Mouse (Mus musculus): ENCODE data around the gene B430306N03Rik. TPM values are rescaled to one million over a fixed set of nuclear protein-coding genes. Genes with fewer than 3 reads are reported as not detected.
A peak's percentile ranks its signal among the peaks of the same experiment; 100 is the strongest.

Gene B430306N03Rik
- polyA plus RNA-seq, 1 experiment, result 18.8 TPM

DNA sequence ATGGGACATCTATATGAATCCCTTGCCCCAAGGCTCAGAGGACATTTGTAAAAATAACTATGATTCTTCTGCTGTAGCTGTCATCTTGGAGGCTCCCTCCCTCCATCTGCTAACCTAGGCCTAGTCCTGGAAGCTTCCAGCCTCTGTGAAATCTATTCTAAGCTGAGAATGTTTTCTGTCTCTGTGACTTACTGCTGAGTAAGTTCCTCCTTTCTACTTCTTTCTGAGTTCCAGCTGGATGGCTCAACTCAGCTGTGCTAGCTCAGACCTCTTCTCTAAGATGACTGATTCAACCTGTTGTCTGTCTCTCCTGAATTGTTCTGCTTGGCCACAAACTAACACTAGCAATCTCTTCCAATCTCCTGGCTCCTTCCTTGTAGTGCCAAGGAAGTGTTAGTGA, 37.6 kb upstream of the B430306N03Rik start:
- H3K4me1 ChIP-seq (ENCODE audit: control insufficient read depth, insufficient read depth, low read length), result peaks cover 10% of the 10 kb centered on the region
- H3K27ac ChIP-seq (ENCODE audit: insufficient read depth, low read depth, low read length), result 0 out of 2 replicates have a peak overlapping the region, but pooled peaks have one; percentile 16
- H3K4me3 ChIP-seq (ENCODE audit: insufficient read depth, low read length), result no peak overlapping the region
- TF ChIP-seq CTCF (IDR thresholded peaks at IDR 0.05; ENCODE audit: low read depth, low read length) (no peak), POLR2A (IDR thresholded peaks at IDR 0.05; ENCODE audit: borderline replicate concordance, low read depth, low read length) (no peak)

DNA sequence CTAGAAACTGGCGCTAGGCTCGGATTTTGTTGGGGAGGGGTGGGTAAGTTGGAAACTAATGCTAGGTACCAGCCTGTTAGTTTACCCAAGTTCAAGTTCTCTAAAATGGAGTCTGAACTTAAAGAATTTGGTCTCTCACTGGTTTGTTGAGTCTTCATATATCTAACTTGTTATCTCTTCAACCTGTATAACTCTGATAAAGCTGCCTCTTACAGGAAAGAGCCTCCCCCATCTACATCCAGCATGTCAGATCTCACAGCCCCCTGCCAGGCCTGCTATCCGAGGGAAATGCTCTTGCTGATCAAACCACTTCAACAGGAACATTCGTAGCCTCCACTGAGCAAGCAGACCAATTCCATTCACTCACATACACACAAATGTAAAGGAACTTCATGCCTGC, 36.9 kb upstream of the B430306N03Rik start:
- Histone ChIP-seq H3K27ac (ENCODE audit: insufficient read depth, low read depth, low read length) (no peak overlapping the region), H3K4me1 (ENCODE audit: control insufficient read depth, insufficient read depth, low read length) (peaks cover 10% of the 10 kb centered on the region), H3K4me3 (ENCODE audit: insufficient read depth, low read length) (no peak overlapping the region)
- no peak for TF ChIP-seq POLR2A (IDR thresholded peaks at IDR 0.05; ENCODE audit: borderline replicate concordance, low read depth, low read length)
- no peak for TF ChIP-seq CTCF (IDR thresholded peaks at IDR 0.05; ENCODE audit: low read depth, low read length)

DNA sequence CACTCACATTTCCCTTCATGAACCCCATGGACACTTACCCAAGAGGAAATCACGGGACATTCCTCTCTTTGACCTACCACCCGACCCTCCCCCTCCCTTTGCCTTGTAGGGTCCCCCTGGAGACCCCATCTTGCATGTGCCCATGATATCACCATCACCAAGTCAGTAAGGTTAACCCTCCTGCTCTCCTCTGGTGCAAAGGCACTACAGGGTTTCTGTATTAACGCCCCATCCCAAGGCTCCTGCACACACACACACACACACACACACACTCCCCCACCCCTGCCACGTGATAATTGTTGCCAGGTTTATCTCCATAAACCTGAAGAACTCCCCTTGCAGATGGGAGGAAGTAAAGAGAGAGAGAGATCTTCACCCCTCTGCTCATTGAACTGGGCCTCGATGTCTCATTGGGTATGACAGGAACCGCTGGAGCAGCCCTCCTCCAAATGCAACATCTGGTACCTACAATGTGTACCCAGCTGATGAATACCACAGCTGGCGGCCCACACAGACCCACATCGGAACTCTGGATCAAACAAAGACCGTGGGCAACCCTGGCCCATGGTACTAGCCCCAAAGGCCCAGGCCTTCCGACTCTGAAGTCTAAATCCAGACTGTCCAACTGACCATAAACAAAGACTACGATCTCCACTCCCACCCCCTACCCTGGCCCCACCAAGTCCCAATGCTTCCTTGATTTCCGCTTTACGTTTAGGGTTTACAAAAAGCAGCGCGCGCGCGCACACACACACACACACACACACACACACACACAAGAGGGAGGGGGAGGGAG, 34.8 kb upstream of the B430306N03Rik start:
- TF ChIP-seq POLR2A (IDR thresholded peaks at IDR 0.05; ENCODE audit: borderline replicate concordance, low read depth, low read length) (no peak), CTCF (IDR thresholded peaks at IDR 0.05; ENCODE audit: low read depth, low read length) (no peak)
- Histone ChIP-seq H3K4me3 (ENCODE audit: insufficient read depth, low read length) (no peak overlapping the region), H3K4me1 (ENCODE audit: control insufficient read depth, insufficient read depth, low read length) (peaks cover 11% of the 10 kb centered on the region), H3K27ac (ENCODE audit: insufficient read depth, low read depth, low read length) (no peak overlapping the region)

DNA sequence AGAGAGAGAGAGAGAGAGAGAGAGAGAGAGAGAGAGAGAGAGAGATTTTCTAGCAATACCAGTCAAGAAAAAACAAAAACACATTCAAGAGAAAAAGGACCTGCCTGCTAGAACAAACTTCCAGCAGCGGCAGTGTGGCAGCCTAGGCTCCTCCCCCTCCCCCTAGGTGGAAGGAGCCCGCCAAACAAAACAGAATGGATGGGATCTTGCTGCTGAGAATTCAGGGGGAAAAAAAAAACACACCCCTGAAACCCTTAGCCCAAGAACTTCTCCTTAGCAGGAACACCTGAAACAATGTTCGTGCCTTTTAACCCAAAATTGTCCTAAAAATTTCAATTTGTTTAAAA, 34.2 kb upstream of the B430306N03Rik start:
- H3K27ac ChIP-seq (ENCODE audit: insufficient read depth, low read depth, low read length), result no peak overlapping the region
- TF ChIP-seq CTCF (IDR thresholded peaks at IDR 0.05; ENCODE audit: low read depth, low read length) (no peak), POLR2A (IDR thresholded peaks at IDR 0.05; ENCODE audit: borderline replicate concordance, low read depth, low read length) (no peak)
- H3K4me3 ChIP-seq (ENCODE audit: insufficient read depth, low read length), result no peak overlapping the region
- peaks cover 14% of the 10 kb centered on the region for H3K4me1 ChIP-seq (ENCODE audit: control insufficient read depth, insufficient read depth, low read length)

DNA sequence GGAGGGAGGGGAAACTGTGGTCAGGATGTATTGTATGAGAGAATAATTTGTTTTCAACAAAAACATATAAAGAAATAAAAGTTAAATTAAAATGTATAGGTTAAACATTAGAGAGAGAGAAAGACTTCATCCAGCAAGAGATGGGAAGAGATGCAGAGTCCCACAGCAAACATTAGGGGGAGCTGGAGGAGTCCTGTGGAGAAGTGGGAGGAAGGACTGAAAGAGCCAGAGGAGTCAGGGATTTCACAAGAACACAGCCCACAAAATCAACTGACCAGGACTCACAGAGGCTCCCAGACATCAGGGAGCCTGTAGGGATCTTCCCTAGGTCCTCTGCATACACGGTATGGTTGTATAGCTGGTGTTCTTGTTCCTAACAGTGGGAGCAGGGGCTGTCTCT, 29.2 kb upstream of the B430306N03Rik start:
- Histone ChIP-seq H3K4me3 (ENCODE audit: insufficient read depth, low read length) (no peak overlapping the region), H3K4me1 (ENCODE audit: control insufficient read depth, insufficient read depth, low read length) (peaks cover 12% of the 10 kb centered on the region), H3K27ac (ENCODE audit: insufficient read depth, low read depth, low read length) (no peak overlapping the region)
- no peak for TF ChIP-seq POLR2A (IDR thresholded peaks at IDR 0.05; ENCODE audit: borderline replicate concordance, low read depth, low read length)
- no peak for TF ChIP-seq CTCF (IDR thresholded peaks at IDR 0.05; ENCODE audit: low read depth, low read length)

DNA sequence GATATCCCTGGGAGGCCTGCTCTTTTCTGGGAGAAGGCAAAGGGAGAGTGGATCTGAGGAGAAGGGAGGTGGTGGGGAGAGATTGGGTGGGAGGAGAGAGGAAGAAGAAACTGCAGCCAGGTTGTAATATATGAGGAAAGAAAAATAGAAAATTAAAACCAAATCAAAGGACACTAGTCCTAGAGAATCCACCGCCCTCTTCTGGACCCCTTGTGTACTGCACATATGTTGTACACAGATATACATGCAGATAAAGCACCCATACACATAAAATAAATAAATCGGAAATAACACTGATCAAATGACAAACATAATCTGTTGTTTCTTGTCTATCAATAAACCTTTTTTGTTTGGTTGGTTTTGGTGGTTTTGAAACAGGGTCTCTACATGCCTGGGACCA, 28.7 kb upstream of the B430306N03Rik start:
- no peak overlapping the region for H3K27ac ChIP-seq (ENCODE audit: insufficient read depth, low read depth, low read length)
- peaks cover 12% of the 10 kb centered on the region for H3K4me1 ChIP-seq (ENCODE audit: control insufficient read depth, insufficient read depth, low read length)
- no peak overlapping the region for H3K4me3 ChIP-seq (ENCODE audit: insufficient read depth, low read length)
- TF ChIP-seq POLR2A (IDR thresholded peaks at IDR 0.05; ENCODE audit: borderline replicate concordance, low read depth, low read length) (no peak), CTCF (IDR thresholded peaks at IDR 0.05; ENCODE audit: low read depth, low read length) (no peak)

DNA sequence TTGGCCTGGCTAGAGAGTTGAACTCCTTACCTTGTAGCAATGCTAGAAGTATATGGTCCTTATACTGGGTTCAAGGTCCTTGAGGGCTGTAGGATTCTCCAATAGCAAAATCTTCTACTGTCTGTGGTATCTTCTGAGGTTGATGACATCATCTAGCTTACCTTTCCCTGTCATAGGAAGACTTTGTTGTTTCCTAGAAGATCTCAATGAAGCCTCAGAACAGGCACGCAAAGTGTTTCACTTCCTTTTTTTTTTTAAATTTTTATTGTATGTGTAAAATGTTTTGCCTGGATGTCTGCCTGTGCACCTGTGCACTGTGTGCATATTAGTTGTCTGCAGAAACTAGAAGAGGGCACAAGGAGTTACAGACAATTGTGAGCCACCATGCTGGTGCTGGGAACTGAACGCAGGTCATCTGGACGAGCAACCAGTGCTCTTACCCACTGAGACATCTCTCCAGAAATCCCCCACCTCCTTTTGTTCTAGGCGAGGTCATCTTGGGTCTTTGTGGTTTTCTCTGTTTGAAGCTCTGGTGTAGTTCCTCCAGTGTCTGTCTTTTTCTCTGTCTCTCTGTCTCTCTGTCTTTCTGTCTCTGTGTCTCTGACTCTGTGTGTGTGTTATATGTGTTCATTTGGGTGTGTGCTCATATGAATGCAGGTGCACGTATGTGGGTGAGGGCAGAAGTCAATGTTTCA, 22.3 kb upstream of the B430306N03Rik start:
- Histone ChIP-seq H3K4me3 (ENCODE audit: insufficient read depth, low read length) (no peak overlapping the region), H3K4me1 (ENCODE audit: control insufficient read depth, insufficient read depth, low read length) (peaks cover 10% of the 10 kb centered on the region), H3K27ac (ENCODE audit: insufficient read depth, low read depth, low read length) (no peak overlapping the region)
- no peak for TF ChIP-seq POLR2A (IDR thresholded peaks at IDR 0.05; ENCODE audit: borderline replicate concordance, low read depth, low read length)
- no peak for TF ChIP-seq CTCF (IDR thresholded peaks at IDR 0.05; ENCODE audit: low read depth, low read length)

DNA sequence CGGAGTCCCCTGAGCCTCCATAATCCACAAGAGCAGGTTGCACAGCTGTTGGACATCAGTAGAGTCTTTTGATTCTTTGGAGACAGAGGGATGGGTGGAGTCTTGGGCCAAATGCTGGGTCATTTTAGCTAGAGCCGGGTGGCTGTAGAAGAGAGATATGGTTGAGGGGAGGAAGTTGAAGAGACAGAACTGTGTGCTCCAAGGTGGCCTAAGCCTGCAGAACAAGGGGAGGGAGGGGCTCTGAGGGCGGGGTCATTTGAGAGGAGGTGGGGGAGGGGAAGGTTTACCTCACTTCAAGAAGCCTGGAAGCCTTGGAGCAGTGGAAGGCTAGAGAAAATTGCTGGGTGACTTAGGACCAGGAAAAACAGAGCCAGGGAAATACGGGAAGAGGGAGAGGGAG, 16.7 kb upstream of the B430306N03Rik start, which contains the start of gene Treml2:
Gene Treml2, plus strand, starts transcription at position 296 of the 400 bp plus-strand sequence.
- H3K4me1 ChIP-seq (ENCODE audit: control insufficient read depth, insufficient read depth, low read length), result peaks cover 18% of the 10 kb centered on the region
- TF ChIP-seq CTCF (IDR thresholded peaks at IDR 0.05; ENCODE audit: low read depth, low read length) (no peak), POLR2A (IDR thresholded peaks at IDR 0.05; ENCODE audit: borderline replicate concordance, low read depth, low read length) (no peak)
- no peak within 1 kb of the TSS for H3K4me3 ChIP-seq (ENCODE audit: insufficient read depth, low read length)
- no peak within 1 kb of the TSS for H3K27ac ChIP-seq (ENCODE audit: insufficient read depth, low read depth, low read length)

DNA sequence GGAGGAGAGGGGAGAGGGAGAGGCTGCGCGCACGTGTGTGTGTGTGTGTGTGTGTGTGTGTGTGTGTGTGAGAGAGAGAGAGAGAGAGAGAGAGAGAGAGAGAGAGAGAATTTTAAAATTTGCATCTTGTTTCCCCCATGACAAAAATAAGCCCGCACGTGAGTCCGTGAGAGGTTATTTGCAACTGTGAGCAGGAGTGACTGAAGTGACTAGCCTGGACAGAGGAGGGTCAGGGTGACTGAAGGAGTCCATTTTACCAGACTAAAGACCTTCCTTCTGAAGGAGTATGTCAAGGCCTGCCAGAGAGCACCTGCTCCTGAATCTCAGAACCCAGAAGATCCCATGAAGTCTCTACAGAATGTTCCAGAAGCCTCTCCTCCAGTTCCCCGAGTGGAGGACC, 16.2 kb upstream of the B430306N03Rik start:
- TF ChIP-seq CTCF (IDR thresholded peaks at IDR 0.05; ENCODE audit: low read depth, low read length), result no peak
- no peak for TF ChIP-seq POLR2A (IDR thresholded peaks at IDR 0.05; ENCODE audit: borderline replicate concordance, low read depth, low read length)
- no peak overlapping the region for H3K4me3 ChIP-seq (ENCODE audit: insufficient read depth, low read length)
- no peak overlapping the region for H3K27ac ChIP-seq (ENCODE audit: insufficient read depth, low read depth, low read length)
- H3K4me1 ChIP-seq (ENCODE audit: control insufficient read depth, insufficient read depth, low read length), result peaks cover 17% of the 10 kb centered on the region

DNA sequence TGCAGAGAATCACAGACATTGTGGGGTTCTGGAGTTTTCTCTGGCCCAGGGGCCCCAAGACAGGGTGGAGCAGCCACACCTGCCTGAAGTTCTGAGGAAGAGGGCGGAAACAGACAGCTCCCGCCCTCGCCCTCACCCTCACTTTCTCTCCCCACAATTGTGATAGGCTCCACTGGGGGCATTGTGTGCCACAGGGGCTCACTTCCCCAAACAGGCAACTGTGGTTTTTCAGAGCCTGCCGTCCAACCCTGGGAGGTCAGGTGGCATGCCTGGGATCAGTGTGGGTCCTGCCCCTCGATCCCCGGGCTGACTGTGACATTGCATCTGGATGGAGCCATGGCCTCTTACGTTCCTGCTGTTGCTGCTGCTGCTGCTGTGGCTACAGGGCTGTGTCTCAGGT, 15.7 kb upstream of the B430306N03Rik start:
- Histone ChIP-seq H3K27ac (ENCODE audit: insufficient read depth, low read depth, low read length) (no peak overlapping the region), H3K4me3 (ENCODE audit: insufficient read depth, low read length) (no peak overlapping the region), H3K4me1 (ENCODE audit: control insufficient read depth, insufficient read depth, low read length) (peaks cover 17% of the 10 kb centered on the region)
- TF ChIP-seq CTCF (IDR thresholded peaks at IDR 0.05; ENCODE audit: low read depth, low read length) (no peak), POLR2A (IDR thresholded peaks at IDR 0.05; ENCODE audit: borderline replicate concordance, low read depth, low read length) (no peak)
